Mouse (Mus musculus) CH12.LX (cell line): ENCODE results near the gene Gen1. TPM values are rescaled to one million over a fixed set of nuclear protein-coding genes. Genes with fewer than 3 reads are reported as not detected.

Experiments
- DNase-seq: peaks from one replicate; pipeline ENCODE4 v3.0.0-alpha.2; 2013; ENCODE audit errors: extremely low read depth
- H3K27ac ChIP-seq: 2 replicates; pipeline ENCODE4 v1.5.1; 2012; ENCODE audit warnings: low read depth, mild to moderate bottlenecking, control low read depth, moderate library complexity; ENCODE audit not compliant: insufficient read depth
- H3K27me3 ChIP-seq: replicated peaks from 2 replicates; pipeline ENCODE3; 2012; ENCODE audit warnings: inconsistent platforms
- H3K36me3 ChIP-seq, 2 experiments: replicated peaks in 1 of 2; 2 replicates each; pipeline versions ENCODE3 to v1.6.1; 2012; ENCODE audit warnings: inconsistent platforms in 1 of 2, low read length in 1 of 2, mild to moderate bottlenecking in 1 of 2, mixed read lengths in 1 of 2, moderate library complexity in 1 of 2; ENCODE audit not compliant: control insufficient read depth in 1 of 2, insufficient read depth in 1 of 2
- H3K4me1 ChIP-seq, 2 experiments: 2 replicates each; pipeline ENCODE4 v1.6.1; 2012; ENCODE audit warnings: inconsistent platforms in 1 of 2, moderate library complexity in 1 of 2; ENCODE audit not compliant: insufficient read depth in 2 of 2, control insufficient read depth in 1 of 2
- H3K4me2 ChIP-seq: 2 replicates; pipeline ENCODE4 v1.6.1; 2012; ENCODE audit warnings: low read depth, mild to moderate bottlenecking, control low read depth; ENCODE audit not compliant: poor library complexity, insufficient read depth, severe bottlenecking
- H3K4me3 ChIP-seq, 3 experiments: fragments of 150-350 bp in 1 of 3; sonication (generic) in 1 of 3; replicated peaks in 1 of 3; 2 replicates each; pipeline versions ENCODE3 to v1.5.1; 2011 to 2012; ENCODE audit warnings: low read depth in 2 of 3, low read length in 2 of 3, mild to moderate bottlenecking in 2 of 3, moderate library complexity in 2 of 3, control low read depth in 1 of 3, improper control_type of control experiment in 1 of 3, inconsistent platforms in 1 of 3, mixed read lengths in 1 of 3; ENCODE audit not compliant: poor library complexity in 1 of 3
- H3K79me2 ChIP-seq: replicated peaks from 2 replicates; pipeline ENCODE4 v1.6.1; 2012; ENCODE audit warnings: mild to moderate bottlenecking, moderate library complexity; ENCODE audit not compliant: control insufficient read depth, poor library complexity, insufficient read depth, severe bottlenecking; ENCODE audit errors: extremely low read depth
- H3K9ac ChIP-seq: 2 replicates; pipeline ENCODE4 v1.6.1; 2012; ENCODE audit warnings: low read depth, mild to moderate bottlenecking, control low read depth, moderate library complexity; ENCODE audit not compliant: insufficient read depth
- H3K9me3 ChIP-seq: replicated peaks from 2 replicates; pipeline ENCODE3; 2012; ENCODE audit warnings: low read length, inconsistent platforms, mixed read lengths
- CTCF ChIP-seq, 2 experiments: IDR thresholded peaks in 1 of 2; conservative IDR thresholded peaks in 1 of 2; 2 replicates each; pipeline ENCODE4 v1.5.1; 2011 to 2012; ENCODE audit warnings: low read depth in 2 of 2, low read length in 2 of 2, improper control_type of control experiment in 1 of 2, inconsistent platforms in 1 of 2, mild to moderate bottlenecking in 1 of 2, moderate library complexity in 1 of 2
- ELF1 ChIP-seq: IDR thresholded peaks from 2 replicates; pipeline ENCODE4 v1.6.1; 2014; ENCODE audit warnings: low read depth, mild to moderate bottlenecking, inconsistent platforms, low read length, improper control_type of control experiment
- EP300 ChIP-seq: IDR thresholded peaks from 2 replicates; pipeline ENCODE4 v1.6.1; 2011; ENCODE audit warnings: low read length, improper control_type of control experiment
- ETS1 ChIP-seq: conservative IDR thresholded peaks from 2 replicates; pipeline ENCODE4 v1.6.1; 2012; ENCODE audit warnings: low read depth, mild to moderate bottlenecking, inconsistent platforms, low read length, improper control_type of control experiment, moderate library complexity
- IRF4 ChIP-seq: IDR thresholded peaks from 2 replicates; pipeline ENCODE4 v1.6.1; 2014; ENCODE audit warnings: low read depth, mild to moderate bottlenecking, inconsistent platforms, low read length, improper control_type of control experiment
- JUND ChIP-seq: conservative IDR thresholded peaks from 2 replicates; pipeline ENCODE4 v1.6.1; 2011; ENCODE audit warnings: low read depth, low read length, improper control_type of control experiment
- MXI1 ChIP-seq: IDR thresholded peaks from 2 replicates; pipeline ENCODE4 v1.6.1; 2011; ENCODE audit warnings: mild to moderate bottlenecking, low read depth, low read length, improper control_type of control experiment
- MYC ChIP-seq: IDR thresholded peaks from 2 replicates; pipeline ENCODE4 v1.6.1; 2011; ENCODE audit warnings: low read depth, mild to moderate bottlenecking, improper control_type of control experiment, low read length
- NRF1 ChIP-seq: IDR thresholded peaks from 2 replicates; pipeline ENCODE4 v1.6.1; 2014; ENCODE audit warnings: low read depth, mild to moderate bottlenecking, inconsistent platforms, low read length, improper control_type of control experiment, moderate library complexity
- PAX5 ChIP-seq: IDR thresholded peaks from 2 replicates; pipeline ENCODE4 v1.6.1; 2012; ENCODE audit warnings: low read length, inconsistent platforms, mixed read lengths
- POLR2A ChIP-seq: IDR thresholded peaks from 2 replicates; pipeline ENCODE4 v1.6.1; 2011; ENCODE audit warnings: low read depth, mild to moderate bottlenecking, improper control_type of control experiment, low read length
- RAD21 ChIP-seq: IDR thresholded peaks from 2 replicates; pipeline ENCODE4 v1.6.1; 2011; ENCODE audit warnings: low read depth, mild to moderate bottlenecking, low read length, improper control_type of control experiment, moderate library complexity
- TBP ChIP-seq: conservative IDR thresholded peaks from 2 replicates; pipeline ENCODE4 v1.6.1; 2011; ENCODE audit warnings: low read depth, low read length, improper control_type of control experiment
- TCF12 ChIP-seq: IDR thresholded peaks from 2 replicates; pipeline ENCODE4 v1.6.1; 2014; ENCODE audit warnings: low read depth, mild to moderate bottlenecking, inconsistent platforms, low read length, improper control_type of control experiment
- UBTF ChIP-seq: IDR thresholded peaks from 2 replicates; pipeline ENCODE4 v1.6.1; 2012; ENCODE audit warnings: low read depth, mild to moderate bottlenecking, inconsistent platforms, low read length, improper control_type of control experiment, moderate library complexity
- ZKSCAN1 ChIP-seq: IDR thresholded peaks from 2 replicates; pipeline ENCODE4 v1.6.1; 2012; ENCODE audit warnings: low read depth, inconsistent platforms, low read length, improper control_type of control experiment, borderline replicate concordance
- ZMIZ1 ChIP-seq: IDR thresholded peaks from 2 replicates; pipeline ENCODE4 v1.6.1; 2012; ENCODE audit warnings: low read depth, mild to moderate bottlenecking, inconsistent platforms, low read length, improper control_type of control experiment
- dilution Hi-C: fragments of 300-500 bp; cut with MboI; formaldehyde crosslinking; loops from 2 replicates; pipeline ENCODE4 v1.14.3; 2020; ENCODE audit warnings: low sequenced_read_pairs; ENCODE audit not compliant: extremely low pct_unique_long_range_greater_than_20kb, extremely low pct_ligation_motif_present
- in situ Hi-C: fragments of 300-500 bp; cut with MboI; formaldehyde crosslinking; loops from 3 replicates; pipeline ENCODE4 v1.14.3; 2019; ENCODE audit warnings: low sequenced_read_pairs, low pct_ligation_motif_present, low pct_unique_long_range_greater_than_20kb, mixed read lengths
- polyA plus RNA-seq: library from polyadenylated mRNA; unstranded; fragments of >175 nt; gene quantifications from 2 replicates; pipeline ENCODE4 v1.2.1, GENCODE M21; 2012; ENCODE audit warnings: low read depth; ENCODE audit not compliant: insufficient read length
- total RNA-seq, 2 experiments: library from RNA; depleted of rRNA; stranded (reverse); fragments of 300-350 nt in 1 of 2; fragments of >200 nt in 1 of 2; gene quantifications; 2 replicates each; pipeline ENCODE4 v1.2.3; 2012 to 2014

Gen1 gene
- total and polyA plus RNA-seq, 3 experiments, result 13.2 to 15.3 (median 14.4) TPM

GRCm38 (mm10) chr12:11203694-11204665, 61.6 kb downstream of the Gen1 start:
- no peak overlapping the region for H3K4me3 ChIP-seq
- H3K36me3 ChIP-seq, result no peaks in the 10 kb centered on the region
- H3K9ac ChIP-seq, result no peak overlapping the region
- TF ChIP-seq MXI1 (no peak), ZKSCAN1 (no peak), TCF12 (no peak)
- TF ChIP-seq, all 38 proteins: peak for 0
- Histone ChIP-seq H3K4me1 (peaks cover 0 to 17% of the 10 kb centered on the region in 2 experiments; a peak in 2 of 4 replicates), H3K27ac (no peak overlapping the region), H3K9me3 (no peaks in the 10 kb centered on the region), H3K79me2 (no peaks in the 10 kb centered on the region), H3K4me2 (no peak overlapping the region), H3K27me3 (no peaks in the 10 kb centered on the region)
- DNase-seq, result no peak
- in situ Hi-C loops (loop anchor here (10.0 kb wide), 2 partner anchors 61 to 121 kb away; partner anchors contain the start of genes Gen1 and Smc6), dilution Hi-C loops (no loop called here)

- Histone ChIP-seq H3K4me2 (no peak overlapping the region), H3K27me3 (no peaks in the 10 kb centered on the region), H3K79me2 (no peaks in the 10 kb centered on the region), H3K36me3 (no peaks in the 10 kb centered on the region), H3K27ac (no peak overlapping the region), H3K9me3 (no peaks in the 10 kb centered on the region), H3K9ac (no peak overlapping the region), H3K4me3 (no peak overlapping the region), H3K4me1 (peaks cover 0 to 17% of the 10 kb centered on the region in 2 experiments; a peak in 2 of 4 replicates)
- in situ Hi-C loops (loop anchor here (10.0 kb wide), 2 partner anchors 62 to 122 kb away; partner anchors contain the start of genes Gen1 and Smc6), dilution Hi-C loops (no loop called here)
- TF ChIP-seq TBP (no peak), JUND (no peak), ETS1 (no peak), ELF1 (no peak), MYC (no peak), POLR2A (no peak), CTCF (conservative IDR thresholded peaks at IDR 0.05 in 1 of 2, IDR thresholded peaks at IDR 0.05 in 1 of 2; ENCODE audit: low read depth in 2 of 2, low read length in 2 of 2) (no peak), EP300 (no peak), ZMIZ1 (no peak), TCF12 (no peak), PAX5 (no peak), UBTF (no peak), RAD21 (no peak), NRF1 (no peak), IRF4 (no peak), ZKSCAN1 (no peak)
- no peak for DNase-seq
These were observed 63.1 kb downstream of the Gen1 start for GRCm38 (mm10) chr12:11202476-11202875.
